Mouse (Mus musculus) neural tube, embryonic 14.5 days (tissue): ENCODE results near the gene Csrnp3. TPM values are rescaled to one million over a fixed set of nuclear protein-coding genes. Genes with fewer than 3 reads are reported as not detected.

Experiments used
- ATAC-seq: fragments of 200-750 bp; cut with Nextera tagmentation; 2 replicates; pipeline ENCODE4 v1.8.0; 2017; ENCODE audit warnings: low read depth, mild to moderate bottlenecking, moderate TSS enrichment, moderate library complexity
- H3K27ac ChIP-seq: fragments of 300-500 bp; sonication (generic); 2 replicates; pipeline ENCODE4 v1.5.1; 2014; ENCODE audit warnings: low read depth, mild to moderate bottlenecking, control low read depth, low read length, moderate library complexity, mixed read lengths
- H3K27me3 ChIP-seq: fragments of 300-500 bp; sonication (generic); 2 replicates; pipeline ENCODE4 v1.6.1; 2014; ENCODE audit warnings: low read length; ENCODE audit not compliant: control insufficient read depth, insufficient read depth
- H3K36me3 ChIP-seq: fragments of 300-500 bp; sonication (generic); 2 replicates; pipeline ENCODE4 v1.6.1; 2014; ENCODE audit warnings: low read length, mixed read lengths; ENCODE audit not compliant: control insufficient read depth, insufficient read depth
- H3K4me1 ChIP-seq: fragments of 300-500 bp; sonication (generic); 2 replicates; pipeline ENCODE4 v1.6.1; 2014; ENCODE audit warnings: low read length; ENCODE audit not compliant: control insufficient read depth, insufficient read depth
- H3K4me2 ChIP-seq: fragments of 300-500 bp; sonication (generic); 2 replicates; pipeline ENCODE4 v1.6.1; 2014; ENCODE audit warnings: mild to moderate bottlenecking, low read depth, low read length, control low read depth
- H3K4me3 ChIP-seq: fragments of 300-500 bp; sonication (generic); 2 replicates; pipeline ENCODE4 v1.5.1; 2014; ENCODE audit warnings: low read depth, low read length, control low read depth, mixed read lengths
- H3K9ac ChIP-seq: fragments of 300-500 bp; sonication (generic); replicated peaks from 2 replicates; pipeline ENCODE4 v1.6.1; 2014; ENCODE audit warnings: low read depth, mild to moderate bottlenecking, control low read depth, low read length, mixed read lengths
- H3K9me3 ChIP-seq: fragments of 300-500 bp; sonication (generic); 2 replicates; pipeline ENCODE4 v1.6.1; 2016; ENCODE audit warnings: low read length; ENCODE audit not compliant: control insufficient read depth
- WGBS: fragments of 180-500 bp; shearing (Covaris S2); extraction: QIAGEN DNeasy Blood & Tissue Kit; methylation state at CpG from one replicate; pipeline ENCODE4 v1.1.7; 2014; 5-methylcytosine and 5-hydroxymethylcytosine counted together
- polyA plus RNA-seq: library from polyadenylated mRNA; unstranded; fragments of >200 nt; fragmentation: Nextera tagmentation; extraction: Ambion mirVana; gene quantifications from 2 replicates; pipeline ENCODE4 v1.2.1, GENCODE M21; 2014

Gene Csrnp3
- polyA plus RNA-seq, 1 experiment from 2014 or later, result 96.7 TPM

DNA sequence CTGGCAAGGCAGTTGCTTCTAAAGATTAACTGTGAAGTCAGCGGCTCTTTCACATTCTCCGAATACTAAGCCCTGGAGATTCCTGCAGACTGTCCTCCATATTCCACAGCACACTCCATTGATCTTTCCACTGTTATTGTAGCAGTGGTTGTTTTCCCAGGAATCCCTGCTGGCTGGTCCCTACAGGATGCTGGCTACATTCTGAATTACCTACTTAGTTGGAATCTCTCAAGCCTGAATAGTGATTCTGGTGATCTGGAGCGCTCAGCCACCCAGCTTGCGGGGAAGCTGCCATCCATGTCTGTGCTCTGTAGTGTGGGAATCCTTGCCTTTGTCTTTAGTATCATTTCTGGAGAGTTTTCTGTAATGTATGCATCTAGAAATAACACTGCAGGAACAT is 51.5 kb downstream of the Csrnp3 start:
- Histone ChIP-seq H3K9ac (no peak overlapping the region), H3K27ac (peak overlapping the region; percentile 70), H3K4me1 (peaks cover 10% of the 10 kb centered on the region; the same call in 1 of the 2 replicates), H3K4me3 (no peak overlapping the region), H3K36me3 (no peaks in the 10 kb centered on the region), H3K4me2 (peak overlapping the region; percentile 31; the same call in 1 of the 2 replicates), H3K9me3 (no peaks in the 10 kb centered on the region), H3K27me3 (no peaks in the 10 kb centered on the region)
- WGBS, result 14% methylated on average over 4 of the region's 4 CpGs
- peak; percentile 64 for ATAC-seq

DNA sequence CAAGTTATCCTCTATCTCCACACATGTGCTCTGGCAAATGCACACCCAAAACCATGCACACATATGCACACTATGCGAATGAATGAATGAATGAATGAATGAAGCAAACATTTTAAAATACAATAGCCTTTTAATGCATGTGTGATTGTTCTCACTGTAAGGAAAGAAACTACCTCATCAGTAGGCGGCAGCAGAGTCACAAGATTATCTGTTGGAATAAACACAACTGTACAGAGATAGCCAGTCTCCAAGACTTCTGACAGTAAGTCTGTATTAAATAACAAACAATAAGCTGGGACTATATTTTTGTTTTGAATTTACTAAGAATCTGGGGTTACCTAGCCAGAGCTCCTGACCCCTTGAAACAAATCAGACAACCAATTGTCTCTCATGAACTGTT is 53.9 kb downstream of the Csrnp3 start:
- H3K27me3 ChIP-seq, result no peaks in the 10 kb centered on the region
- H3K4me1 ChIP-seq, result peaks cover 10% of the 10 kb centered on the region; the same call in 1 of the 2 replicates
- H3K9ac ChIP-seq, result no peak overlapping the region
- no peaks in the 10 kb centered on the region for H3K9me3 ChIP-seq
- no peak overlapping the region for H3K4me3 ChIP-seq
- no peak for ATAC-seq
- no peak overlapping the region for H3K27ac ChIP-seq
- no peak overlapping the region for H3K4me2 ChIP-seq
- WGBS, result 97% methylated on average over 2 of the region's 2 CpGs
- H3K36me3 ChIP-seq, result no peaks in the 10 kb centered on the region

DNA sequence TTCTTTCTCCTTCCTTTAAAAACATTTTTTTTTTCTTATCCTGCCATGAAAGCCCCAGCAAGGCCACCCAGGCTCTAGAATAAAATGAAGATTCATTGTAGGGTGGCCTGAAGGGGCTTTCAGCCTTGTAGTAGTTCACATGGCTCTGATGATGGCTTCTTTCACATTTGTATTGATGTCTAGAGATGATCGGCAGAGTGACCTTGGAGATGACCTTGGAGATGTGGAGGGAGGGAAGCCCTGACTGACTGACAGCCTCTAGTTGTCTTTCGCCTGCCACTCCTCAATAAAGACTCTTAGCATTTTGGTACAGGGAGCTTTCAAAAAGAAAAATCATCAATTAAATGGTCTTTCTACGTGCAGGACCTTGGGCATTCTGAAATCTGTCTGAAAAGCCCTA is 63.0 kb downstream of the Csrnp3 start:
- ATAC-seq, result no peak
- 29% methylated on average over 3 of the region's 3 CpGs for WGBS

DNA sequence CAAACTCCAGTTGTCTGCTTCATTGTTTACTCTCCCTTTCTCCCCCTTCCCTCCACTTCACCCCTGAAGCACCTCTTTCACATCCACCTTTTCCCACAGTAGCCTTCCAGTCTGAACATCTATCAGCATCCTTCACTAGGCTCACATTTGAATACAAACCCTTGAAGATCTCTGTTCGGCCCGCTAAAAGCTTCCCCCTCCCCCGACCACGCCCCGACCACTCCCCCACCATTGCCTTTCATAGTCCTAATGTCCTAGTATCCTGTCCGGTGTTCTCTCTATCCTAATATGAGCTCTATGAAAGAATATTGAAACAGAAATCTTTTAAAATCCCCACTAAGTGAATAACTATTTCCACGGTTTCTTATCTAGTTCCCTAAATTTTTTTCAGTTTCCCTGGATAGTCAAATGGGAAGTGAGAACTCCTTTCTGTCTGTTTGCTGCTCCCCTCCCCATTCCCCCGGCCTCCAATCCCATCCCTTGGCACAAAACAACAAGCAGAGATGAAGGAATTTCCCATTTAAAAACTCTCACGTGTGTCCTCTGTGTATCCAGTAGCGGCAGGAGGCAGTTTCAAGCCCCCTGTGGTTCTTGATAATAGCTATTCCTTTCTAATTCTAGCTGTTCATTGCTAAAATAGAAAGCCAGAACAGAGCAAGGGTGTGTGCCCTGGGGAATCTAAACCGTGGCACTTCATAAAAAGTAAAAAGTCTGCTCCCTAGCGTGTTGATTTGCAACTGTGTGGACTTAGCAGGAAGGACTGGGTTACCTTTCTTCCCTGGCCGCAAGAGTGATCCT is 64.4 kb downstream of the Csrnp3 start:
- no peaks in the 10 kb centered on the region for H3K9me3 ChIP-seq
- no peaks in the 10 kb centered on the region for H3K27me3 ChIP-seq
- peaks cover 23% of the 10 kb centered on the region for H3K4me1 ChIP-seq
- WGBS, result 11% methylated on average over 13 of the region's 13 CpGs
- H3K36me3 ChIP-seq, result no peaks in the 10 kb centered on the region
- peak; percentile 35; the same call in 1 of the 2 replicates for ATAC-seq
- H3K27ac ChIP-seq, result no peak overlapping the region
- no peak overlapping the region for H3K9ac ChIP-seq
- H3K4me3 ChIP-seq, result no peak overlapping the region
- H3K4me2 ChIP-seq, result 0 out of 2 replicates have a peak overlapping the region, but pooled peaks have one; percentile 20

More for the DNA sequence above, 63.0 kb downstream of the Csrnp3 start:
- no peak overlapping the region for H3K9ac ChIP-seq
- no peak overlapping the region for H3K27ac ChIP-seq
- H3K27me3 ChIP-seq, result no peaks in the 10 kb centered on the region
- H3K4me2 ChIP-seq, result no peak overlapping the region
- no peaks in the 10 kb centered on the region for H3K9me3 ChIP-seq
- peaks cover 23% of the 10 kb centered on the region for H3K4me1 ChIP-seq
- no peak overlapping the region for H3K4me3 ChIP-seq
- no peaks in the 10 kb centered on the region for H3K36me3 ChIP-seq

DNA sequence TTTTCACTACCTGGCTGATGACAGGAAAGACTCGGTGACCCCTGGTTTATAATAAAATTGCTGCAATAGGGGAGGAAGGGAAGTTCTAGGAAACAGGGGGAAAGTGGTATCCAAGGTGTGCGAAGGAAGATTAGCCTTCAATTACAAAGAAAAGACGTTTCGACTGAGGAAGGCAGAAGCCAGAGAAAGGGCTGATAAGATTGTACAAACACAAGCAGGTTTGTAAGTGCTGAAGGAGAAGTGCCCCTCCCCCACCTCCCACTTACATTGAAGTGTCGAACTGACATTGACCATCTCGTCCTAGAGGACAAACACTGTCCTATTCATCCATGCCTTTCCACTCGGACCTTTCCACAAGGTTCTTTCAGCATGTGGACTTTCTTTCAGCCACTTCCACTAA is 70.4 kb downstream of the Csrnp3 start:
- H3K4me3 ChIP-seq, result no peak overlapping the region
- no peaks in the 10 kb centered on the region for H3K9me3 ChIP-seq
- H3K4me2 ChIP-seq, result no peak overlapping the region
- no peaks in the 10 kb centered on the region for H3K36me3 ChIP-seq
- no peaks in the 10 kb centered on the region for H3K27me3 ChIP-seq
- H3K4me1 ChIP-seq, result peaks cover 12% of the 10 kb centered on the region; the same call in 1 of the 2 replicates
- no peak for ATAC-seq
- no peak overlapping the region for H3K27ac ChIP-seq
- WGBS, result 73% methylated on average over 7 of the region's 7 CpGs
- H3K9ac ChIP-seq, result no peak overlapping the region

- Histone ChIP-seq H3K27ac (no peak overlapping the region), H3K36me3 (no peaks in the 10 kb centered on the region)
- WGBS, result 8% methylated on average over 9 of the region's 9 CpGs
Measured at GRCm38 (mm10) chr2:65920651-65921412, 75.3 kb downstream of the Csrnp3 start.

GRCm38 (mm10) chr2:65925363-65925941 is 79.9 kb downstream of the Csrnp3 start:
- peaks cover 6% of the 10 kb centered on the region; the same call in 1 of the 2 replicates for H3K4me1 ChIP-seq
- H3K4me3 ChIP-seq, result no peak overlapping the region
- H3K9me3 ChIP-seq, result no peaks in the 10 kb centered on the region
- H3K36me3 ChIP-seq, result no peaks in the 10 kb centered on the region
- no peaks in the 10 kb centered on the region for H3K27me3 ChIP-seq
- H3K4me2 ChIP-seq, result 0 out of 2 replicates have a peak overlapping the region, but pooled peaks have one; percentile 8
- peak overlapping the region; percentile 16; the same call in 1 of the 2 replicates for H3K27ac ChIP-seq
- H3K9ac ChIP-seq, result no peak overlapping the region
- WGBS, result 26% methylated on average over 15 of the region's 15 CpGs
- ATAC-seq, result peak; percentile 44; the same call in 1 of the 2 replicates

More at GRCm38 (mm10) chr2:65920651-65921412, 75.3 kb downstream of the Csrnp3 start:
- no peak overlapping the region for H3K4me3 ChIP-seq
- no peaks in the 10 kb centered on the region for H3K27me3 ChIP-seq
- H3K4me1 ChIP-seq, result peaks cover 12% of the 10 kb centered on the region; the same call in 1 of the 2 replicates
- ATAC-seq, result peak; percentile 73
- no peak overlapping the region for H3K9ac ChIP-seq
- H3K4me2 ChIP-seq, result 0 out of 2 replicates have a peak overlapping the region, but pooled peaks have one; percentile 1
- H3K9me3 ChIP-seq, result no peaks in the 10 kb centered on the region

DNA sequence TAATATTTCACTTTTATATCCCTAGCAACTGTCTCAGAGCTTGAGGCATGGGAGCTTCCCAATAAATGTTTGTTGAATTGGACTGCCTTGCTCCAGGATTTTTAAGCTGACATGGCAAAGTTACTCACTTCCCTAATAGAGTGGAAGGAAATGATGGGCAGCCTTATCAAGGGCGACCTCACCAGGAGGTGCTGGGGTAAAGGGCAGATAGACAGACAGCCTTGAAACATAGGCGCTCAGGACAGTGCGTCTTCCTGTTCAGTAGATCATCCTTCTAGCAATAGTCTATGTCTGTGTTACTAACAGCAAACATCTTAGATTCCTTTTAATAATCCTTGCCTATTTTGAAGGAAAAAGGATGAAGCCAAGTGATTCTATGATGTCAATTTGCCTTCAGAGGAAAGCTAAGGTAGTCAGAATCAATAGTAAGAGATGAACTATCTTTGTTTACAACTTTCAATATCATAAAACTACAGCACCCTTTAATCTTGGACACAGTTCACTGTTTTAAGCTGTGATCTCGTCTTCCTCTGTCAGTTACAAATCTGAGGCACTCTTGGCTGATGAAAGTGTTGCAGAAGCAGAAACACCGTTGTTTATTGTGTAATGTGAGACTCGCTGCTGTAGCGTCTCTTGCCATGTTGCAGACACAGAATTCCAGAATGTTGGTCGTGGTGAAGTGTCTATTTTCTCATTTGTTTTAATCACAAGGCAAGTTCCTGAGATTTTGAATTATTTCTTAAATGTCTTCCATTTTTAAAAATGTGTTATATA is 81.6 kb downstream of the Csrnp3 start:
- ATAC-seq, result no peak
- no peaks in the 10 kb centered on the region for H3K4me1 ChIP-seq
- WGBS, result 72% methylated on average over 8 of the region's 8 CpGs

More for the DNA sequence above, 81.6 kb downstream of the Csrnp3 start:
- no peaks in the 10 kb centered on the region for H3K9me3 ChIP-seq
- no peaks in the 10 kb centered on the region for H3K27me3 ChIP-seq
- H3K9ac ChIP-seq, result no peak overlapping the region
- H3K4me3 ChIP-seq, result no peak overlapping the region
- H3K27ac ChIP-seq, result no peak overlapping the region
- H3K36me3 ChIP-seq, result no peaks in the 10 kb centered on the region
- H3K4me2 ChIP-seq, result no peak overlapping the region
